Mouse (Mus musculus) cerebellum, postnatal 36 days (tissue): ENCODE measurements around the gene Sos1.
"Not testable (repeated sequence)": the region's sequence is repeated elsewhere in the genome, so short reads cannot be mapped to it uniquely, and the experiment has no call there.

Experiments
- DNase-seq, 2 experiments: peaks; one replicate each; pipeline ENCODE4 v3.0.0; 2021 to 2022; ENCODE audit warnings: mixed read lengths in 2 of 2

Gene Sos1

GRCm38 (mm10) chr17:80418572-80419210 lies 61.6 kb downstream of the Sos1 start:
- no peak for DNase-seq

DNA sequence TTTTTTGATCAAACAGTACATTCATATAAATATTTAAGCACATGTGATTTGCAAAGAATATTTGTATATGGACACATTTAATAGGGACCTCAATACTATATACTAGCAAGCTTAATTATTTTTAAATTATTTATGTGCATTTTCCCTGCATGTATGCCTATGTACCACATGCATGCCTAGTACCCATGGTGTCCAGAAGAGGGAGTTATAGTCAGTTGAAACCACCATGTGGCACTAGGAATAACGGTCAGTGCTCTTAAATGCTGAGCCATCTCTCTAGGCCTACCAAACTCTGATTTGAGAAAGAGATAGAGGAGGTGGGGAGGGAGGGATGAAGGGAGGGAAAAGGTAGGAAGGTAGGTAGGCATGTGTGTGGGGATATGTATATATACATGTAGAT lies 69.1 kb downstream of the Sos1 start:
- DNase-seq = no peak

GRCm38 (mm10) chr17:80398243-80398642 lies 82.0 kb downstream of the Sos1 start:
- DNase-seq = no peak

DNA sequence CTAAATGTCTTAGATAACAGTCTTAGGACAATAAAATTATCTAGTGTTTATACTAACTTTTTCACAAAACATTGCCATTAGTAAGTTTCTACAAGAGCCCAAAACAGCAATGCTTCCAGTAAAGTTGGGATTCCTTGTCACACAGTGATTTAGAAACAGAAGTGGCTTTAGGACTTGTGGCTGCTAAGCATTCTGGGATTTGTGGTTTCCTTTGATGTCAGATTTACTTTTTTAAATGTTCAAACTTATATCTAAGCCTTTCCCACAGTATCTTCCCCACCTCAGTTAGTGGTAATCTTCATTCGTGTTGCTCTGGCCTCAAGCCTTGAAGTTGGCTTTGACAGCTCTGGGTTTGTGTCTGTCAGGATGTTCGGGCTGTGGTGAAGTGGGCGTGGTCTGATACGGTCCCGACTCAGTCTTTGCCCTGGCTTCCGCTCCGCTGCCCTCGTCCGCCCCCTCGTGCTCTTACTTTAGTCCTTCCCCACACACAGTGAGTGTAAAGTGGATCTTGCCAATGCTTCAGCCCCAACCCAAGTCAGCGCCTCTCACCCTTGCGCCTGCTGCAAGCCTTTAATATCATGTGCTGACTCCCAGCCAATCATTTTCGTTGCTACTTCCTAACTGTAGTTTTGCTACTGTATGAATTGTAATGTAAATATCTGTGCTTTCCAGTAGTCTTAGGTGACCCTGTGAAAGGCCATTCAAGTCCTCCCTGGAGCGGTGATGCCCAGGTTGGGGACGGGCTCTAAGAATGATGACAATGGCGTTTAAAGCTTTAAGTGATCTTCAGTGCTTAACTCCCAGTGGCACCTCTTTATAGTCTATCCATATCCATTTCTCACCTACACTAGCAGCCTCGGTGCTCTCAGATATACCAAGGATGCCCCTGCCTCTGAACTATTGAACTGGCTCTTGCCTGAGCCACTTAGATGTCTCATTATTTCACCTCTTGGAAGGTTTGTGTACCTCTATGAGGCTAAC lies 88.5 kb downstream of the Sos1 start:
- DNase-seq = peak in 1 of 2 experiments; percentile 8

GRCm38 (mm10) chr17:80390024-80390423 lies 90.2 kb downstream of the Sos1 start:
- no peak for DNase-seq

DNA sequence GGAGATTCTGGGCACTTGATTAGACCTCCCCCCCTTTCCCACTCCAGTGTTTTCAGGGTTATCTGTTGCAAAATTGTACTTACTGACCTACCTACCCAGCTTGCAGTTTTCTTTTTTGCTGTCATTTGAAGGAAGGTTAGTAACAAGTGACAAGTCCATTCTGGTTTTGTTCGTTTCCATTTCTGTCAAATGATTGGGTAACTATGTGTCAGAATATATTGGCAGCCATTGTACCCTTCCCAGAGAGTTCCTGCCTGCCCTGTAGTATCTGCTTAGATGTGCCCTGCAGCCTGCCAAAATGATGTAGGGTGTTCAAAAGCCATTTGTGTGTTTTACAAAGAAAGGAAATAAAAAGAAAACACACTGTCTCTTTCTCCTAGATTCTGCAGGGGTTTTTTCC lies 94.6 kb downstream of the Sos1 start:
- no peak for DNase-seq

GRCm38 (mm10) chr17:80378386-80378785 lies 101.9 kb downstream of the Sos1 start:
- not testable (repeated sequence) for DNase-seq

DNA sequence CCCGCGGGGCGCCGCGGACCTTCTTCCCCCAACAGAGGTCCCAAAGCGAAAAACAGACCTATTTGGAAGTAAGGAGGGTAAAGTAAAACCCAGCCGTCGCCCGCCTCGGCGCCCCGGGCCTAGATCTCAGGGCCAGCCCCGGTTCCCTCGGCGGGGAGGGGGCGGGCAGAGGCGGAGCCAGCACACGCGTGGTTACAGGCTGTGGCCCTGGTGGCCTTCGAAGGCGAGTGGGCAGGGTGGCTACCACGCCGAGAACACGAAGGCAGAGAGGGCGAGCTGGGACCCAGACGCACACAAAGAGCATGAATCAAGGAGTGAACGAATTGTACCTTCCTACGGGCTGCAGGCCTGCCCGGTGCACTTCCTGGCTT lies 106.5 kb downstream of the Sos1 start:
- DNase-seq = no peak

GRCm38 (mm10) chr17:80372989-80373725 lies 107.1 kb downstream of the Sos1 start, which contains the start of gene Gm10190:
TSS of gene Gm10190 (minus strand) at chr17:80373541.
- DNase-seq = peak; percentile 77 to 85

DNA sequence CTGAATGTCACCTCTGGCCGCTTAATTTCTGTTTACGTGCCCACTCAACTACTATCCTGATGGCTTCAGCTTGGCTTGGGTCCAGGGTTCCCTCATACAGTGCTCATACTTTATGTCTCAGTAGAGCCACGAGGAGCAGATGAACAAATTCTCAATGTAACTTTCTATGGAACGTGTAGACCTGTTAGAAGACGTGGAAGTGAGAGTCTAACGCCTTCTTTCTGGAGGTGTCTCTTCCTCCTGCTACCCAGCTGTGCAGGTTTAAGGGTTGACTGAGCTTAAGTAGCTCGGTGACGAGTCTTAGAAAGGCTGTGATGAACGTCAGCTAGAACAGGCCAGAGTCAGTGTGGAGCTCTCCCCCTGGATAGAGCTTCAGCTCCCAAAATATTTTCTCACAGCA lies 111.6 kb downstream of the Sos1 start:
- no peak for DNase-seq

- peak in 1 of 2 experiments; percentile 7 for DNase-seq
These were observed 113.0 kb downstream of the Sos1 start for GRCm38 (mm10) chr17:80367276-80367675.

DNA sequence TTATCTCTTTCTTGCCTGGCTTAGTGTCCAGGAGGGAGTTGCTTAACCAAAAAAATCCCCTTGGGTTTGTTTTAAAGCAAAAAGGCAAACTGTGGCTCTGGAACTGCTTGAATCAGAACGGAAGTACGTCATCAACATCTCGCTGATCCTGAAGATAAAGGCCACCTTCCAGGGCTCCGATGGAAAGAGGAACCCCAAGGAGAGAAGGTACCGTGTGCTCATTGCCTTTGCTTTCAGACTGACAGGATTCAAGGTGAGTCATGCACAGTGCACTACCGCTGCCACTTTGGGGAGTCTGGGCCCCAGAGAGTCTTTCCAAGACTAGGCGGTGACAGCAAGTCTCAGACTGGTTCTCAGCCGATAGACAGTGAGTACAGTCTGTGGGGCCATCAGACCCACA lies 120.0 kb downstream of the Sos1 start:
- DNase-seq = no peak

GRCm38 (mm10) chr17:80347234-80347633 lies 133.0 kb downstream of the Sos1 start:
- no peak for DNase-seq

DNA sequence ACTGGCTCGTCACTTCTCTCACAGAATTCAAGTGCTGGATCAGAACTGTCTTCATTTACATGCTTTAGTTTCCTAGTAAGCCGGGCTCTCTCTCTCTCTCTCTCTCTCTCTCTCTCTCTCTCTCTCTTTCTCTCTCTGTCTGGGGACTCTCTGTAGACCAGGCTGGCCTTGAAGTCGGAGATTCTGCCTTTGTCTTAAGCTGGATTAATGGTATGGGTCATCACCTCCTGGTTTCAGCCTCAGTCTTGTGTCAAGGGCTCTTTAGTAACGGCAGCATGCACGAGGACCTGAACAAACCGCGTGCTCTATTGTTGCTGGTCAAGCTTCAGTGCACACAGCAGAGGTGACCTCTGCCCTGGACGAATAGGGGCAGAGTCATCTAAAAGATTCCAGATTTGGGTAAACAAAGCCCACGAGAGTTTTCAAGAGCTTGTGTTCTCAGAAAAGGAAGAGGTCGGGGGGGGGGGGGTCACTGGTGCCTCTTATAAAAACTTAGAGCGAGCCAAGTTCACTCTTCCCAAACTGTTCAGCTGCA lies 133.6 kb downstream of the Sos1 start:
- no peak for DNase-seq

GRCm38 (mm10) chr17:80345277-80345676 lies 135.0 kb downstream of the Sos1 start:
- no peak for DNase-seq
